In genomic region chr19:25805351-25805750, GRCm38 (mm10) we compare ENCODE assay signal across 10 mouse cellular contexts.
DNase-seq lines count a peak whose midpoint lies in the region; ATAC-seq and TF ChIP-seq lines count a peak whose summit lies in the region.
"Had no signal": no experiment of that assay in that cellular context is flagged by ENCODE, and none has a peak within 500 bp of the region (broad histone marks: within the 10 kb centered on the region; RNA-seq: fewer than 3 reads in every experiment).

No protein-coding gene starts in this region.

- peak; percentile 3 for DNase-seq in ZHBTc4 (ENCODE audit: low read depth, low spot score)
- DNase-seq in embryo, embryonic 10 days (ENCODE audit: low spot score): peak; percentile 69
- peak; percentile 45 to 51 for DNase-seq in layer of hippocampus, adult 18-20 months (ENCODE audit: low spot score in 2 of 2)
- DNase-seq in kidney, adult 8-10 months: no peak
- DNase-seq in kidney, adult 2 months: no peak
- DNase-seq: kidney, postnatal 10 days; lung, adult 18-20 months; midbrain, embryonic 14.5 days had no signal

- no peak overlapping the region for H3K27ac ChIP-seq in limb, embryonic 13.5 days
- H3K27ac ChIP-seq in kidney, adult 2 months (ENCODE audit: insufficient read depth, low read depth, low read length): no peak overlapping the region

- no peak for TF ChIP-seq POLR2A in kidney, adult 2 months (IDR thresholded peaks at IDR 0.05; ENCODE audit: low read depth, low read length)

- H3K36me3 ChIP-seq in limb, embryonic 13.5 days: no peaks in the 10 kb centered on the region
- no peaks in the 10 kb centered on the region for H3K36me3 ChIP-seq in kidney, adult 2 months (ENCODE audit: control insufficient read depth, insufficient read depth, low read length)

- 25% methylated on average over 11 of the region's 11 CpGs for WGBS in limb, embryonic 13.5 days
- 70% methylated on average over 11 of the region's 11 CpGs for WGBS in kidney, adult 2 months

- no peak for TF ChIP-seq CTCF in kidney, adult 2 months (conservative IDR thresholded peaks at IDR 0.05; ENCODE audit: insufficient read depth, insufficient read length, low read depth, low read length)

- H3K9ac ChIP-seq in limb, embryonic 13.5 days: no peak overlapping the region

- no peak overlapping the region for H3K4me3 ChIP-seq in limb, embryonic 13.5 days
- H3K4me3 ChIP-seq in kidney, adult 2 months (ENCODE audit: insufficient read depth, low read depth, low read length): no peak overlapping the region

- H3K27me3 ChIP-seq in limb, embryonic 13.5 days: peaks cover 16% of the 10 kb centered on the region; the same call in 1 of the 2 replicates
- no peaks in the 10 kb centered on the region for H3K27me3 ChIP-seq in kidney, adult 2 months (replicated peaks; ENCODE audit: control insufficient read depth, insufficient read depth, low read length)

- H3K4me1 ChIP-seq in limb, embryonic 13.5 days: no peaks in the 10 kb centered on the region
- H3K4me1 ChIP-seq in kidney, adult 2 months (ENCODE audit: control insufficient read depth, insufficient read depth, low read length): no peaks in the 10 kb centered on the region

- H3K4me2 ChIP-seq in limb, embryonic 13.5 days (replicated peaks): no peak overlapping the region

- H3K9me3 ChIP-seq in limb, embryonic 13.5 days: no peaks in the 10 kb centered on the region

- ATAC-seq in limb, embryonic 13.5 days (ENCODE audit: low FRiP score, low read depth): peak; percentile 77
- no peak for ATAC-seq in erythroid progenitor cell, adult 5-6 weeks (replicated peaks; ENCODE audit: low FRiP score, poor library complexity, severe bottlenecking)

Comparison
In these comparisons a context has a peak if more than half of its experiments do, and no peak if none do; other contexts are left out.
1. DNase-seq: peak in ZHBTc4 (single experiment), embryo, embryonic 10 days (single experiment) and layer of hippocampus, adult 18-20 months (2 of 2); none in kidney, adult 8-10 months (0 of 2) and kidney, adult 2 months (single experiment).